Mouse (Mus musculus): Measurements from ENCODE around the gene Mapkap1. TPM values are rescaled to one million over a fixed set of nuclear protein-coding genes. Genes with fewer than 3 reads are reported as not detected.

The Mapkap1 gene
- total and polyA plus RNA-seq, 3 experiments, result 39.4 to 45.8 (median 40.7) TPM

- Histone ChIP-seq H3K4me3 (replicated peaks in 1 of 3; ENCODE audit: low read depth in 2 of 3, low read length in 2 of 3, poor library complexity in 1 of 3) (no peak overlapping the region), H3K4me2 (ENCODE audit: insufficient read depth, low read depth, poor library complexity, severe bottlenecking) (no peak overlapping the region), H3K27me3 (replicated peaks) (no peaks in the 10 kb centered on the region), H3K79me2 (replicated peaks; ENCODE audit: control insufficient read depth, extremely low read depth, insufficient read depth, poor library complexity, severe bottlenecking) (no peaks in the 10 kb centered on the region), H3K9ac (ENCODE audit: insufficient read depth, low read depth) (no peak overlapping the region), H3K9me3 (replicated peaks; ENCODE audit: low read length) (no peaks in the 10 kb centered on the region), H3K36me3 (replicated peaks in 1 of 2; ENCODE audit: control insufficient read depth in 1 of 2, insufficient read depth in 1 of 2, low read length in 1 of 2) (peaks cover 0 to 42% of the 10 kb centered on the region in 2 experiments), H3K4me1 (ENCODE audit: control insufficient read depth in 1 of 2, insufficient read depth in 2 of 2) (peaks cover 0 to 5% of the 10 kb centered on the region in 2 experiments; a peak in 1 of 4 replicates), H3K27ac (ENCODE audit: insufficient read depth, low read depth) (no peak overlapping the region)
- in situ Hi-C loops (cut with MboI; ENCODE audit: low pct_ligation_motif_present, low pct_unique_long_range_greater_than_20kb, low sequenced_read_pairs), result no loop called here
- dilution Hi-C loops (cut with MboI; ENCODE audit: extremely low pct_ligation_motif_present, extremely low pct_unique_long_range_greater_than_20kb, low sequenced_read_pairs), result no loop called here
- DNase-seq (ENCODE audit: extremely low read depth), result no peak
- TF ChIP-seq ELF1 (IDR thresholded peaks at IDR 0.05; ENCODE audit: low read depth, low read length), result no peak
- no peak for TF ChIP-seq ETS1 (conservative IDR thresholded peaks at IDR 0.05; ENCODE audit: low read depth, low read length)
- TF ChIP-seq USF1 (IDR thresholded peaks at IDR 0.05; ENCODE audit: low read depth, low read length), result no peak
- no peak for TF ChIP-seq MAZ (IDR thresholded peaks at IDR 0.05; ENCODE audit: low read depth, low read length)
- no peak for TF ChIP-seq MAFK (IDR thresholded peaks at IDR 0.05; ENCODE audit: insufficient replicate concordance, low read length)
- no peak for TF ChIP-seq JUND (conservative IDR thresholded peaks at IDR 0.05; ENCODE audit: low read depth, low read length)
- TF ChIP-seq GABPA (IDR thresholded peaks at IDR 0.05; ENCODE audit: insufficient replicate concordance, low read depth, low read length), result no peak
- no peak for TF ChIP-seq SIN3A (IDR thresholded peaks at IDR 0.05; ENCODE audit: low read length)
- no peak for TF ChIP-seq ZMIZ1 (IDR thresholded peaks at IDR 0.05; ENCODE audit: low read depth, low read length)
- no peak for TF ChIP-seq CTCF (conservative IDR thresholded peaks at IDR 0.05 in 1 of 2, IDR thresholded peaks at IDR 0.05 in 1 of 2; ENCODE audit: low read depth in 2 of 2, low read length in 2 of 2)
- no peak for TF ChIP-seq MXI1 (IDR thresholded peaks at IDR 0.05; ENCODE audit: low read depth, low read length)
- TF ChIP-seq PAX5 (IDR thresholded peaks at IDR 0.05; ENCODE audit: low read length), result no peak
- no peak for TF ChIP-seq POLR2AphosphoS2 (IDR thresholded peaks at IDR 0.05; ENCODE audit: low read depth, low read length)
- TF ChIP-seq BHLHE40 (IDR thresholded peaks at IDR 0.05; ENCODE audit: low read depth, low read length), result no peak
- no peak for TF ChIP-seq TCF12 (IDR thresholded peaks at IDR 0.05; ENCODE audit: low read depth, low read length)
- TF ChIP-seq ZC3H11A (IDR thresholded peaks at IDR 0.05; ENCODE audit: low read depth, low read length), result no peak
- no peak for TF ChIP-seq IRF4 (IDR thresholded peaks at IDR 0.05; ENCODE audit: low read depth, low read length)
These were observed 157.3 kb downstream of the Mapkap1 start for GRCm38 (mm10) chr2:34563865-34564264.

- TF ChIP-seq ZMIZ1 (IDR thresholded peaks at IDR 0.05; ENCODE audit: low read depth, low read length), result no peak
- TF ChIP-seq UBTF (IDR thresholded peaks at IDR 0.05; ENCODE audit: low read depth, low read length), result no peak
- no peak for TF ChIP-seq ZC3H11A (IDR thresholded peaks at IDR 0.05; ENCODE audit: low read depth, low read length)
- TF ChIP-seq BHLHE40 (IDR thresholded peaks at IDR 0.05; ENCODE audit: low read depth, low read length), result no peak
- TF ChIP-seq USF1 (IDR thresholded peaks at IDR 0.05; ENCODE audit: low read depth, low read length), result no peak
- TF ChIP-seq GABPA (IDR thresholded peaks at IDR 0.05; ENCODE audit: insufficient replicate concordance, low read depth, low read length), result no peak
- TF ChIP-seq ZKSCAN1 (IDR thresholded peaks at IDR 0.05; ENCODE audit: borderline replicate concordance, low read depth, low read length), result no peak
- TF ChIP-seq PAX5 (IDR thresholded peaks at IDR 0.05; ENCODE audit: low read length), result no peak
- TF ChIP-seq RAD21 (IDR thresholded peaks at IDR 0.05; ENCODE audit: low read depth, low read length), result no peak
- TF ChIP-seq TBP (conservative IDR thresholded peaks at IDR 0.05; ENCODE audit: low read depth, low read length), result no peak
- TF ChIP-seq JUND (conservative IDR thresholded peaks at IDR 0.05; ENCODE audit: low read depth, low read length), result no peak
- TF ChIP-seq ZNF384 (IDR thresholded peaks at IDR 0.05; ENCODE audit: low read depth, low read length), result no peak
- TF ChIP-seq POLR2AphosphoS2 (IDR thresholded peaks at IDR 0.05; ENCODE audit: low read depth, low read length), result no peak
- no peak for TF ChIP-seq MYC (IDR thresholded peaks at IDR 0.05; ENCODE audit: low read depth, low read length)
- no peak for TF ChIP-seq JUN (IDR thresholded peaks at IDR 0.05; ENCODE audit: insufficient read depth, low read depth, low read length)
- Histone ChIP-seq H3K4me3 (replicated peaks in 1 of 3; ENCODE audit: low read depth in 2 of 3, low read length in 2 of 3, poor library complexity in 1 of 3) (no peak overlapping the region), H3K9ac (ENCODE audit: insufficient read depth, low read depth) (no peak overlapping the region), H3K36me3 (replicated peaks in 1 of 2; ENCODE audit: control insufficient read depth in 1 of 2, insufficient read depth in 1 of 2, low read length in 1 of 2) (peaks cover 0 to 45% of the 10 kb centered on the region in 2 experiments), H3K9me3 (replicated peaks; ENCODE audit: low read length) (no peaks in the 10 kb centered on the region), H3K27me3 (replicated peaks) (no peaks in the 10 kb centered on the region), H3K4me2 (ENCODE audit: insufficient read depth, low read depth, poor library complexity, severe bottlenecking) (no peak overlapping the region), H3K4me1 (ENCODE audit: control insufficient read depth in 1 of 2, insufficient read depth in 2 of 2) (peaks cover 0 to 5% of the 10 kb centered on the region in 2 experiments; a peak in 1 of 4 replicates), H3K79me2 (replicated peaks; ENCODE audit: control insufficient read depth, extremely low read depth, insufficient read depth, poor library complexity, severe bottlenecking) (no peaks in the 10 kb centered on the region), H3K27ac (ENCODE audit: insufficient read depth, low read depth) (no peak overlapping the region)
- DNase-seq (ENCODE audit: extremely low read depth), result no peak
- in situ Hi-C loops (cut with MboI; ENCODE audit: low pct_ligation_motif_present, low pct_unique_long_range_greater_than_20kb, low sequenced_read_pairs), result no loop called here
- dilution Hi-C loops (cut with MboI; ENCODE audit: extremely low pct_ligation_motif_present, extremely low pct_unique_long_range_greater_than_20kb, low sequenced_read_pairs), result no loop called here
These were observed 159.6 kb downstream of the Mapkap1 start for GRCm38 (mm10) chr2:34566146-34566545.

Measured in CH12.LX (cell line).